ENCODE assay signal across 12 mouse cellular contexts in genomic region chr2:151037292-151037691, GRCm38 (mm10). TPM values are rescaled to one million over a fixed set of nuclear protein-coding genes. Genes with fewer than 3 reads are reported as not detected.
DNase-seq lines count a peak whose midpoint lies in the region; ATAC-seq and TF ChIP-seq lines count a peak whose summit lies in the region.
"Had no signal": no experiment of that assay in that cellular context is flagged by ENCODE, and none has a peak within 500 bp of the region (broad histone marks: within the 10 kb centered on the region; RNA-seq: fewer than 3 reads in every experiment).

No protein-coding gene starts in this region.

- no peak overlapping the region for H3K9ac ChIP-seq in hindbrain, embryonic 15.5 days
- H3K9ac ChIP-seq in hindbrain, embryonic 16.5 days (ENCODE audit: low read depth, low read length): no peak overlapping the region

- WGBS in hindbrain, embryonic 15.5 days: 100% methylated on average over 1 of the region's 1 CpGs
- 93% methylated on average over 1 of the region's 1 CpGs for WGBS in hindbrain, embryonic 16.5 days

- H3K27me3 ChIP-seq in hindbrain, embryonic 15.5 days: no peaks in the 10 kb centered on the region
- H3K27me3 ChIP-seq in hindbrain, embryonic 16.5 days (replicated peaks; ENCODE audit: control insufficient read depth, insufficient read depth, low read length): no peaks in the 10 kb centered on the region
- H3K27me3 ChIP-seq in G1E (ENCODE audit: insufficient read depth, low read length): no peaks in the 10 kb centered on the region

- no peaks in the 10 kb centered on the region for H3K9me3 ChIP-seq in hindbrain, embryonic 15.5 days
- H3K9me3 ChIP-seq in hindbrain, embryonic 16.5 days (ENCODE audit: control insufficient read depth, low read length): no peaks in the 10 kb centered on the region
- no peaks in the 10 kb centered on the region for H3K9me3 ChIP-seq in G1E (replicated peaks)

- no peak for ATAC-seq in hindbrain, embryonic 15.5 days (ENCODE audit: low FRiP score, low read depth)
- ATAC-seq in hindbrain, embryonic 16.5 days: no peak
- ATAC-seq in G1E (ENCODE audit: extremely low read depth, insufficient number of reproducible peaks, low FRiP score, poor library complexity, severe bottlenecking): no peak; the same call in 1 of the 2 replicates
- peak; percentile 31 for ATAC-seq in erythroblast, adult 5-6 weeks (replicated peaks; ENCODE audit: low FRiP score, poor library complexity, severe bottlenecking)
- ATAC-seq in megakaryocyte-erythroid progenitor cell, adult 5-6 weeks (replicated peaks; ENCODE audit: low FRiP score, low TSS enrichment, poor library complexity, severe bottlenecking): peak; percentile 16

- peaks cover 20% of the 10 kb centered on the region for H3K4me1 ChIP-seq in hindbrain, embryonic 15.5 days (replicated peaks)
- H3K4me1 ChIP-seq in hindbrain, embryonic 16.5 days (ENCODE audit: control insufficient read depth, insufficient read depth, low read depth, low read length): peaks cover 15% of the 10 kb centered on the region
- peaks cover 51% of the 10 kb centered on the region for H3K4me1 ChIP-seq in G1E (ENCODE audit: insufficient read depth, low read depth, low read length)

- intact Hi-C loops in left cerebral cortex, adult 2 months (cut with DNase I): no loop called here

- peaks cover 2% of the 10 kb centered on the region; the same call in 1 of the 2 replicates for H3K36me3 ChIP-seq in hindbrain, embryonic 15.5 days
- H3K36me3 ChIP-seq in hindbrain, embryonic 16.5 days (ENCODE audit: control insufficient read depth, insufficient read depth, low read length): no peaks in the 10 kb centered on the region
- H3K36me3 ChIP-seq in G1E (replicated peaks): peaks cover 31% of the 10 kb centered on the region

- no peak for TF ChIP-seq CTCF in G1E (IDR thresholded peaks at IDR 0.05; ENCODE audit: low read depth, low read length)
- TF ChIP-seq CTCF in left cerebral cortex, adult 2 months (IDR thresholded peaks at IDR 0.05): no peak

- H3K4me3 ChIP-seq in hindbrain, embryonic 15.5 days: no peak overlapping the region
- H3K4me3 ChIP-seq in hindbrain, embryonic 16.5 days (ENCODE audit: low read length): no peak overlapping the region
- H3K4me3 ChIP-seq in G1E (ENCODE audit: low read depth, low read length): peak overlapping the region; percentile 96; the same call in 1 of the 2 replicates
- no peak overlapping the region for H3K4me3 ChIP-seq in left cerebral cortex, adult 2 months

- H3K27ac ChIP-seq in hindbrain, embryonic 15.5 days (replicated peaks): no peak overlapping the region
- H3K27ac ChIP-seq in hindbrain, embryonic 16.5 days (ENCODE audit: low read depth, low read length): no peak overlapping the region
- no peak overlapping the region for H3K27ac ChIP-seq in left cerebral cortex, adult 2 months

- DNase-seq in G1E (ENCODE audit: low spot score): no peak
- DNase-seq in right cerebral cortex, adult 2 months (ENCODE audit: low spot score in 2 of 2): no peak
- no peak for DNase-seq in retina, postnatal 1 day
- DNase-seq in left cerebral cortex, adult 2 months (ENCODE audit: extremely low spot score in 1 of 2, low spot score in 2 of 2): no peak
- DNase-seq: gastrocnemius, postnatal 10 days; thymus, postnatal 25 days had no signal

- peak overlapping the region; percentile 88; the same call in 1 of the 2 replicates for H3K4me2 ChIP-seq in hindbrain, embryonic 15.5 days
- H3K4me2 ChIP-seq in hindbrain, embryonic 16.5 days (ENCODE audit: low read length): no peak overlapping the region

RNA-seq across cellular contexts. Expression of gene Ninl, which starts 1.9 kb away (rescaled TPM):
- 4.1 and 5.0 TPM in 2 replicates for polyA plus RNA-seq in hindbrain, embryonic 15.5 days (2015; fragmentation: Nextera tagmentation; extraction: Ambion mirVana)
- 3.6 and 4.6 TPM in 2 replicates for polyA plus RNA-seq in hindbrain, embryonic 16.5 days (2015; fragmentation: Nextera tagmentation; extraction: Ambion mirVana)
- total RNA-seq in G1E (2014; fragmentation: Nextera tagmentation) (5.1 and 5.6 TPM in 2 replicates), G1E (2017) (5.3 and 7.5 TPM in 2 replicates)
- 2.7 and 3.6 TPM in 2 replicates for polyA plus RNA-seq in G1E (2012)
- 16.9 and 21.9 TPM in 2 replicates for total RNA-seq in erythroblast, adult 5-6 weeks (2015; ENCODE audit: low replicate concordance)
- total RNA-seq in erythroblast, adult 5-6 weeks (2017; ENCODE audit: low replicate concordance): 71.1 and 103 TPM in 2 replicates
- total RNA-seq in megakaryocyte-erythroid progenitor cell, adult 5-6 weeks (2014; fragmentation: Nextera tagmentation): 4.4 and 6.1 TPM in 2 replicates
- total RNA-seq in megakaryocyte-erythroid progenitor cell, adult 5-6 weeks (2017): 9.6 and 11.2 TPM in 2 replicates
- total RNA-seq in left cerebral cortex, adult 2 months (2021): 1 to 10 TPM; 6.4 to 6.5 TPM

RNA-seq across cellular contexts. Expression of gene Nanp, which starts 1.9 kb away (rescaled TPM):
- 35.2 and 35.8 TPM in 2 replicates for polyA plus RNA-seq in hindbrain, embryonic 15.5 days (2015; fragmentation: Nextera tagmentation; extraction: Ambion mirVana)
- polyA plus RNA-seq in hindbrain, embryonic 16.5 days (2015; fragmentation: Nextera tagmentation; extraction: Ambion mirVana): 32.7 and 36.1 TPM in 2 replicates
- total RNA-seq in G1E (2014; fragmentation: Nextera tagmentation) (24.9 and 25.5 TPM in 2 replicates), G1E (2017) (31.0 and 39.3 TPM in 2 replicates)
- polyA plus RNA-seq in G1E (2012): 20.0 and 22.1 TPM in 2 replicates
- 22.1 and 31.6 TPM in 2 replicates for total RNA-seq in erythroblast, adult 5-6 weeks (2015; ENCODE audit: low replicate concordance)
- 16.5 and 43.2 TPM in 2 replicates for total RNA-seq in erythroblast, adult 5-6 weeks (2017; ENCODE audit: low replicate concordance)
- total RNA-seq in megakaryocyte-erythroid progenitor cell, adult 5-6 weeks (2014; fragmentation: Nextera tagmentation): 35.5 and 42.2 TPM in 2 replicates
- 26.2 and 38.6 TPM in 2 replicates for total RNA-seq in megakaryocyte-erythroid progenitor cell, adult 5-6 weeks (2017)
- 10 to 100 TPM; 18.6 to 27.6 TPM for total RNA-seq in left cerebral cortex, adult 2 months (2021)

RNA-seq across cellular contexts. Expression of gene Gm14151, which starts 54.9 kb away (rescaled TPM):
- polyA plus RNA-seq in hindbrain, embryonic 15.5 days (2015; fragmentation: Nextera tagmentation; extraction: Ambion mirVana): not detected in 2 replicates
- not detected in 2 replicates for polyA plus RNA-seq in hindbrain, embryonic 16.5 days (2015; fragmentation: Nextera tagmentation; extraction: Ambion mirVana)
- total RNA-seq in G1E (2014; fragmentation: Nextera tagmentation): not detected in 2 replicates
- total RNA-seq in G1E (2017): 0.27 TPM in 1 of 2 replicates, not detected in the other
- not detected in 2 replicates for polyA plus RNA-seq in G1E (2012)
- not detected in 2 replicates for total RNA-seq in erythroblast, adult 5-6 weeks (2015; ENCODE audit: low replicate concordance)
- total RNA-seq in erythroblast, adult 5-6 weeks (2017; ENCODE audit: low replicate concordance): not detected in 2 replicates
- not detected in 2 replicates for total RNA-seq in megakaryocyte-erythroid progenitor cell, adult 5-6 weeks (2014; fragmentation: Nextera tagmentation)
- total RNA-seq in megakaryocyte-erythroid progenitor cell, adult 5-6 weeks (2017): not detected in 2 replicates
- total RNA-seq in left cerebral cortex, adult 2 months (2021): not detected
- total RNA-seq: gastrocnemius, postnatal 10 days; layer of hippocampus, postnatal 10 days had no signal
- polyA plus RNA-seq: small intestine, adult 2 months had no signal

Comparison
In these comparisons a context has a peak if more than half of its experiments do, and no peak if none do; other contexts are left out.
1. ATAC-seq: peak in erythroblast, adult 5-6 weeks (single experiment) and megakaryocyte-erythroid progenitor cell, adult 5-6 weeks (single experiment); none in hindbrain, embryonic 15.5 days (single experiment), hindbrain, embryonic 16.5 days (single experiment) and G1E (single experiment).